Mouse (Mus musculus): ENCODE results near the gene Itga9.

The Itga9 gene

DNA sequence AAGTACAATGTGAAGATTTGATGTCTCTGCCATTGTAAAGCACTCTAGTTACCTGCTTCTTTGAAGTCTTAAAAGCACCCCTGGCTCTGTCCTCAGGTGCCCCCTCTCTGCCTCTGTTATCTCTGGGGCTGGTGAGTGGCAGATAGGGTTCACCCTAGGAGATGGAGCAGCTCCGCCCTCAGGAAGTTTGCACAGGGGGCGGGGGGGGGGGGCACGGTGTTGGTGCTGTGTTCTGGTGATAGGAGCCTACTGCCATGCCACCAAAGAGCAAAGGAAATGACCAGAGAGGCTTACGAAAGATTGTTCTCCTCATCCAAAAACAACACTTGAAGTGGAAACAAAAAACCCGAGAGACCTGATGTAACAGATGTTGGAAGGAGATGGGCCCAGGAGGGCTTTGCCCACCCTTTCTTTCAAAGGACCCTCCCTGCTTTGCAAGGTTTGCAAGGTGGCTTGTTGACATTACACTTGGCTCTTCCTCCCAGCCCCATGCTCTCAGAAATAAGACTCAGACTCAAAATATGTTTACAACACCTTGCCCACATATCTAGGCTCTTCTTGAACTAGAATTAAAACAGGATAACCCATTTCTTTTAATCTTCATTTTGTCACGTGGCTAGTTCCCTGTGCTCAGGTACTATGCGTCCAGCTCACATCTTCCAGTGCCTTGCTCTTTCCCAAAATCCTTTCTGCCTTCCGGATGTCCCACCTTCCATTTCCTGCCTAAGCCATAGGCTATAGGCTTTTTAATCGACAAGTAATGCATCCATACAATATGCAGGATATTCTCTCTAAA is 79.9 kb downstream of the Itga9 start:
- no peak for DNase-seq (ENCODE audit: low read depth)

DNA sequence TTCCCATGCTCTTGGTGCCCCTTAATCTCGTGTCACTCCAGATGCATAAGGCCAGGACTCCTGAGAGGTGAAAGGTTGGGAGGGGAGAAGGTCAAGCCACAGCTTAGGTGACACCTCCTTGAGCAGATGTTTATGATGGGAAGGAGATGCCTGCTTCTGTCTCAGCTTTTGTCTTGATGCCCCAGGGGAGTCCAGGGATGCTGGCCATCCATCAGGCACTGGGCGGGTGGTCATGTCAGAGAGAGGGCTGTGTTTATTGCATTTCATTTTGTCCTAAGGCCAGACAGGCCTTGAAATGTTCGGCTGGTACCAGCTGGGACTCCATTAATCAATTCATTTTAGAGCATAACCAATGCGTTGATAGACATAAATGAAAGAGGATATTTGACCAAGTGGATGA is 81.8 kb downstream of the Itga9 start:
- no peak for DNase-seq (ENCODE audit: low read depth)

GRCm38 (mm10) chr9:118688921-118689451 is 82.5 kb downstream of the Itga9 start:
- DNase-seq (ENCODE audit: low read depth), result no peak

DNA sequence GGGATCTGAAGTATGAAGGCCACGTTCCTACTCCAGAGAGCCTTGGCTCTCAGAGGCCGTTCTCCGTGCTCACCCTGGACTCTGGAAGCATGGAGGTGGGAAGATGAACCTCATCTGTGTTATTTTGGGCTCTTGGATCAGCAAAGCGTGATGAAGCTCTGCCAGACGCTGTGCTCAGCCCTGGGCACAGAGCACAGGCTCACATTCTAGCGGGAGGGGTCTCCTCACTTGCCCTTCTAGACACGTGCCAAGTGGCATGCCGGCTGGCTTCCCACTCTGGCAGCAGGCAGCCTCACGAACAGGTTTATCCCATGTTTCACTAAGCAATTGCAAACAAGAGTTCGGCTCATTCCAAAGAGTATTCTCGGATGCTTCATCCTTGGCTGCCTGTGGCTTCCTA is 86.8 kb downstream of the Itga9 start:
- DNase-seq (ENCODE audit: low read depth), result no peak

GRCm38 (mm10) chr9:118694420-118694825 is 87.9 kb downstream of the Itga9 start:
- DNase-seq (ENCODE audit: low read depth), result no peak

DNA sequence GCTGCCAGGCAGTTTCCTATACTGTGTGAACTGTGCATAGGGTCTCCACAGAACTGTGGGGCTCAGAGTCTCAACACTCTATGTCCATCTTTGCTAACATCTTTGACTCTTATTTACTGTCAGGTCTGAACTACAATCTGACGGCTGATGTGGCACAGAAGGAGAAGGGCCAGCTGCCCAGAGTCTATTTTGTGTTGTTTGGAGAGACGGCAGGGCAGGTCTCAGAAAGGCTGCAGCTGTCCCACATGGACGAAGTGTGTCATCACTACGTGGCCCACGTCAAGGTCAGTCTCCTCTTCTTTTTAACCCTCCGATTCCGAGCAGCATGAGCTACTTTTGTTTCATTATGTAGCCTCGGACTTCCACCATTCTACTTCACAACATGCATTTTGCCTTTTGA is 91.7 kb downstream of the Itga9 start:
- no peak for DNase-seq (ENCODE audit: low read depth)

- DNase-seq (ENCODE audit: low read depth), result no peak
Measured at GRCm38 (mm10) chr9:118699716-118700115, 93.2 kb downstream of the Itga9 start.

DNA sequence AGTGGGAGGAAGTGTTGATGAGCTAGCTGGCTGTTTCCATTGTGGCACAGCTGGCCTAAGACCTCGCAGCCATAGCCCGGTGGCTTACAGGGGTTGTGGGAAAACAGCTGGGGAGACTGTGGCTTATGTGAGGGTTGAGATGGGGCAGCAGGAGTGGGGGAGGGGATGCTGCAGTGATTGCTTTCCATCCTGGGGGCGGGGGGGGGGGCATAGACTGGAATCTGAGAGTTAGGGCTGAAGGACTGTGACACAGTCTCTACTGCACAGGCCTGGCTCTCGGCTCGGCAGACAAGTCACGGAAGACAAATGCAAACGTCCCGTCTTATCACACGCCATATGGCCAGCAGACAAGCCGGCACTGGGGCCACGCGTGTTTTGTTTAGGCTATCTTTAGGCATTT is 94.4 kb downstream of the Itga9 start:
- DNase-seq (ENCODE audit: low read depth), result no peak

GRCm38 (mm10) chr9:118701791-118702190 is 95.3 kb downstream of the Itga9 start:
- no peak for DNase-seq (ENCODE audit: low read depth)

GRCm38 (mm10) chr9:118703146-118703545 is 96.7 kb downstream of the Itga9 start:
- no peak for DNase-seq (ENCODE audit: low read depth)

GRCm38 (mm10) chr9:118705381-118706074 is 99.0 kb downstream of the Itga9 start:
- peak; percentile 80 for DNase-seq (ENCODE audit: low read depth)

DNA sequence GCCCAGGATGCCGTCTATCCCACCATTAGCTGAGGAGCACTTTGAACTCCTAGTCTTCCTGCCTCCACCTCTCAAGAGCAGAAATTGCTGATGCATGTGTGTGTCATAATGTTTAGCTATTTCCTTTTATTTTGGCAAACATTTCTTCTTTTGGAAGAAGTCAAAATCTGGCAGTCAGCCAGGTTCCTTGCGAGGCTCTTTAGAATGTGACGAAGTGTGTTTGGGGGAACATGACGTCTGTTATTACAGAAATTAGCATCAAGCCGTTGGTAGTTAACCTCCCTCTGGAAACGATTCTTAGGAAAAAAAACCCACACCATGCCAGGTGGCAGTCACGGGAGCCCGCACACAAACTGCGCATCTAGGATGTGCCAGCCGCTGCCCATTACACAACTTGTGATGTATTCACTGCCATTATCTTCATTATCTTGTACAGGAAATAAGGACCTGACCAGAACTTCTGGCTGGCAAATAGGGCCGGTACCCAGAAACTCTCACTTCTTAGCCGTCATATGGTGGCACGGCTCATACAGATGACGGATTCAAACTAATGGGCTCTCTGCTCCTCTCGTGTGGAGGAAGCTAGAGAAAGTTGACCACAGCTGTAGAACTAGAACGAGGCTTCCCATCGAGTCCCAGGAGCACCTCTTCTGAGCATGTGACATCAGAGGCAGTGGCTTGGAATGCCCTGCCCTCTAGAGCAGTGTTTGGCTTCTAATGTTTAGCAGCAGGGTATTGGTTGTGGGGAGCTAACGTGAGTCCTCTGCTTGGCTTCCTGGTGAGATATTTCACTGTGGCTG is 99.9 kb downstream of the Itga9 start:
- peak; percentile 55 for DNase-seq (ENCODE audit: low read depth)

DNA sequence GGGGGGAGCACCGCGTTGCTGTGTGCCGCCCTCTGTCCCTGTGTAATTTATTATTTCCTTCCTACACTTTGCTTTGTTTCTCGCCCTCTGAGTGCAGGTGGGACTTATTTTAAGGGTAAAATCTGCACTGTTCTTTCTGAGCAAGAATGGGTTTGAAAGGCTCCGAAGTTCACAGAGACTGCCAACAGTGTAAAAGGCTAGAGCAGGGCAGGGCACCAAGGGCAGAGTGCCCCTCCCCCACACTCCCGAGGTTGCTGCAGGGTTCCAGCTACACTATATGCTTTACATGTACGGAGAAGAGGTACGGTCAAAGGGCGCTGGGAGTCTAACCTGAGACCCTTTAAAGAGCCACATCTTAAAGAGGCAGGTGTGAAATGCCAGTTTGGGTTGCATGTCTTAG is 104.1 kb downstream of the Itga9 start:
- DNase-seq (ENCODE audit: low read depth), result no peak

GRCm38 (mm10) chr9:118711749-118712148 is 105.3 kb downstream of the Itga9 start:
- DNase-seq (ENCODE audit: low read depth), result no peak

DNA sequence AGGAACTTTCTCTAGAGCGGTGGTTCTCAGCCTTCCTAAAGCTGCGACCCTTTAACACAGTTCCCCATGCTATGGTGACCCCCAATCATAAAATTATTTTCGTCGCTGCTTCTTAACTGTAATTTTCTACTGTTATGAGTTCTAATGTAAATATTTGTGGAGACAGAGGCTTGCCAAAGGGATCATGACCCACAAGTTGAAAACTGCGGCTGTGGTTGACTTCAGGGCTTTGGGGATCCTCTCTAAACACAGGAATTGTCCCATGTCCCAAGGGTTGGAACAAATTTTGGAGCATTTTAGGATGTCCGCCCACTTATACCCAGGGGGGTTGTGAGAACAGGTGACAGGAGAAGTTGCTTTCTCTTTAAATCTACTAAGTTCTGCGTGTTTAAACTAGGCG is 107.0 kb downstream of the Itga9 start:
- no peak for DNase-seq (ENCODE audit: low read depth)

DNA sequence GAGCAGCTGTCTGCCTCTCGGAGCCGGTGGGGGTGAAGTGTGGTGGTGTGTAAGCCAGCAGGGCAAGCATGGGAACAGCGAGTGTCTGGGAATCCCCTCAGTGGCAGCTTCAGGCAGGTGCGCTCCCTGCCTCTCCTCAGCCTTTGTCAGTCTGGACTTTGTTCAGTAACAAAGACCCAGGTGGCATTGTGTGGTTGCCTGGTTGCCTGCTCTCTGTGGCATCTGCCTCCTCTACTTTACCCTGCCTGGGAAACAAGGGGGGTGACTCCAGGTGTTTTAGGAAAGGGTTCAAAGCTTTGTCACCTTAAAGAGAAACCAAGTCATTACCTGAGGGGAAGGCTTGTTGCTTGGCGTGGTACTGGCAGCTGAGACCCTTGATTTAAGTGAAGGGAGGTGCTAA is 108.0 kb downstream of the Itga9 start:
- no peak for DNase-seq (ENCODE audit: low read depth)

GRCm38 (mm10) chr9:118715971-118716628 is 109.6 kb downstream of the Itga9 start:
- peak; percentile 72 for DNase-seq (ENCODE audit: low read depth)

GRCm38 (mm10) chr9:118717436-118717835 is 110.9 kb downstream of the Itga9 start:
- no peak for DNase-seq (ENCODE audit: low read depth)

DNA sequence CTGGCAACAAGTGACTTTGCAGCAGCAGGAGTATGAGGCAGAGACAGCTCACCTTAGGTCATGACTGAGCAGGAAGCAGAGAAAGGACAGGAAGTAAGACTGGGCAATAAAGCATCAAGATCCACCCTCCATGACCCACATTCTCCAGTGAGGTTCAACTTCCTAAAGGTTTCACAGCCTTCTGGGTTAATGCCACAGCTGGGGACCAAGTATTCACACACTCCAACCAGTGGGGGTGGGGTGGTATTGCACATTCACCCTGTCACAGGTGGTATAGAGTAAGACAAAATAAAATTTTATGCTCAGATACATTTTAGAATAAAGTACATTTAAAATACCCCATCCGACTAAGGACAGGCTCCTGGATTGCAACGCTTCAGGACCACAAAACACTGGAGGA is 112.0 kb downstream of the Itga9 start:
- DNase-seq (ENCODE audit: low read depth), result no peak

- DNase-seq (ENCODE audit: low read depth), result no peak
Measured at GRCm38 (mm10) chr9:118721056-118721455, 114.6 kb downstream of the Itga9 start.

GRCm38 (mm10) chr9:118722789-118723325 is 116.4 kb downstream of the Itga9 start:
- no peak for DNase-seq (ENCODE audit: low read depth)

DNA sequence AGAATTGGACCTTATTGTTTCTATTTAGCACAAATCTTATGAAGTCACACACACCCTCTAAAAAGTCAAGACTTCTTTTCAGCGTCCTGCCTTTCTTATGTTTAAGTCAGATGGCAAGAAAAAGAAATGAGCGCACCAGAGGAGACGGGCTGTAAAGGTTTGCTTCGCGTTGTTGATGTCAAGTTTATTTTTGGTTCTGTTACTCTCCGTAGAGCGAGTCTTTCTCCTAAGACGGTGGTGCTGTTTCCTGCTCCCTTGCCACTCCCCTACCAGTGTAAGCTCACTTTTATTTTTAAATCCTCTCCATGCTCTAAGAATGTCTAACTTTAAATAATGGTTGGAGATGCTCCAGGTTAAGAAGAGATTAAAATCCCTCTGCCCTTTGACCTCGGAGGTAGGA is 118.6 kb downstream of the Itga9 start:
- DNase-seq (ENCODE audit: low read depth), result peak; percentile 17
